15 mouse cellular contexts compared by ENCODE assay signal in genomic region chr13:99451276-99451675, GRCm38 (mm10).
DNase-seq lines count a peak whose midpoint lies in the region; ATAC-seq lines count a peak whose summit lies in the region.
"Had no signal": no experiment of that assay in that cellular context is flagged by ENCODE, and none has a peak within 500 bp of the region (broad histone marks: within the 10 kb centered on the region; RNA-seq: fewer than 3 reads in every experiment).

No protein-coding gene starts in this region.

- H3K4me2 ChIP-seq in hindbrain, embryonic 15.5 days: no peak overlapping the region
- no peak overlapping the region for H3K4me2 ChIP-seq in hindbrain, embryonic 14.5 days (replicated peaks)
- H3K4me2 ChIP-seq in forebrain, embryonic 16.5 days (ENCODE audit: low read length): no peak overlapping the region
- H3K4me2 ChIP-seq: heart, embryonic 12.5 days; liver, embryonic 12.5 days; lung, embryonic 15.5 days had no signal

- H3K9me3 ChIP-seq in hindbrain, embryonic 15.5 days: no peaks in the 10 kb centered on the region
- H3K9me3 ChIP-seq in hindbrain, embryonic 14.5 days (ENCODE audit: control insufficient read depth, low read length): no peaks in the 10 kb centered on the region
- no peaks in the 10 kb centered on the region for H3K9me3 ChIP-seq in forebrain, embryonic 16.5 days (ENCODE audit: control insufficient read depth, low read length)
- H3K9me3 ChIP-seq: heart, embryonic 12.5 days; liver, embryonic 12.5 days; lung, embryonic 15.5 days had no signal

- H3K27ac ChIP-seq in hindbrain, embryonic 15.5 days (replicated peaks): peak overlapping the region; percentile 44; the same call in 1 of the 2 replicates
- no peak overlapping the region for H3K27ac ChIP-seq in hindbrain, embryonic 14.5 days
- H3K27ac ChIP-seq in forebrain, embryonic 16.5 days (ENCODE audit: low read length): peak overlapping the region; percentile 16; the same call in 1 of the 2 replicates
- H3K27ac ChIP-seq: liver, embryonic 12.5 days; lung, embryonic 15.5 days had no signal

- no peaks in the 10 kb centered on the region for H3K36me3 ChIP-seq in hindbrain, embryonic 15.5 days
- H3K36me3 ChIP-seq in hindbrain, embryonic 14.5 days (replicated peaks; ENCODE audit: control insufficient read depth, insufficient read depth): peaks cover 11% of the 10 kb centered on the region; the same call in 1 of the 2 replicates
- H3K36me3 ChIP-seq in forebrain, embryonic 16.5 days (ENCODE audit: control insufficient read depth, insufficient read depth): no peaks in the 10 kb centered on the region
- H3K36me3 ChIP-seq: liver, embryonic 12.5 days; lung, embryonic 15.5 days had no signal

- ATAC-seq in hindbrain, embryonic 15.5 days (ENCODE audit: low FRiP score, low read depth): no peak
- no peak for ATAC-seq in hindbrain, embryonic 14.5 days (ENCODE audit: low FRiP score)
- ATAC-seq in forebrain, embryonic 16.5 days: no peak
- ATAC-seq: liver, embryonic 12.5 days had no signal

- H3K4me3 ChIP-seq in hindbrain, embryonic 15.5 days: no peak overlapping the region
- H3K4me3 ChIP-seq in hindbrain, embryonic 14.5 days (replicated peaks; ENCODE audit: low read length): no peak overlapping the region
- H3K4me3 ChIP-seq in forebrain, embryonic 16.5 days (replicated peaks; ENCODE audit: low read length): no peak overlapping the region
- H3K4me3 ChIP-seq: heart, embryonic 12.5 days; liver, embryonic 12.5 days; lung, embryonic 15.5 days had no signal

- no peak overlapping the region for H3K9ac ChIP-seq in hindbrain, embryonic 15.5 days
- no peak overlapping the region for H3K9ac ChIP-seq in hindbrain, embryonic 14.5 days
- H3K9ac ChIP-seq in forebrain, embryonic 16.5 days (replicated peaks; ENCODE audit: low read depth, low read length): no peak overlapping the region
- H3K9ac ChIP-seq: heart, embryonic 12.5 days; liver, embryonic 12.5 days; lung, embryonic 15.5 days had no signal

- no peaks in the 10 kb centered on the region for H3K27me3 ChIP-seq in hindbrain, embryonic 15.5 days
- no peaks in the 10 kb centered on the region for H3K27me3 ChIP-seq in hindbrain, embryonic 14.5 days (ENCODE audit: control insufficient read depth, insufficient read depth, low read length)
- H3K27me3 ChIP-seq in forebrain, embryonic 16.5 days (replicated peaks; ENCODE audit: control insufficient read depth, insufficient read depth, low read length): no peaks in the 10 kb centered on the region
- H3K27me3 ChIP-seq: heart, embryonic 12.5 days; liver, embryonic 12.5 days; lung, embryonic 15.5 days had no signal

- peak; percentile 52 to 53 for DNase-seq in cerebellum, adult 18-20 months
- no peak for DNase-seq in cerebellum, adult 11 months
- no peak for DNase-seq in hindbrain, embryonic 14.5 days (ENCODE audit: low spot score)
- peak; percentile 55 for DNase-seq in brain, adult 2 months (ENCODE audit: low read depth, low spot score)
- no peak for DNase-seq in right cerebral cortex, postnatal 14 days
- no peak for DNase-seq in urinary bladder, adult 2 months (ENCODE audit: low spot score)
- DNase-seq: adrenal gland, postnatal 25 days; kidney, adult 18-20 months; kidney, postnatal 14 days; thymus, adult 2 months had no signal

- 69% methylated on average over 5 of the region's 5 CpGs for WGBS in hindbrain, embryonic 15.5 days
- 70% methylated on average over 5 of the region's 5 CpGs for WGBS in hindbrain, embryonic 14.5 days
- WGBS in forebrain, embryonic 16.5 days: 67% methylated on average over 5 of the region's 5 CpGs

- peaks cover 67% of the 10 kb centered on the region for H3K4me1 ChIP-seq in hindbrain, embryonic 15.5 days (replicated peaks)
- H3K4me1 ChIP-seq in hindbrain, embryonic 14.5 days (replicated peaks; ENCODE audit: control insufficient read depth, insufficient read depth, low read length): peaks cover 59% of the 10 kb centered on the region
- H3K4me1 ChIP-seq in forebrain, embryonic 16.5 days (replicated peaks; ENCODE audit: control insufficient read depth, insufficient read depth, low read length): peaks cover 57% of the 10 kb centered on the region
- H3K4me1 ChIP-seq: liver, embryonic 12.5 days had no signal

Comparison
In these comparisons a context has a peak if more than half of its experiments do, and no peak if none do; other contexts are left out.
1. DNase-seq: peak in cerebellum, adult 18-20 months (2 of 2) and brain, adult 2 months (single experiment); none in cerebellum, adult 11 months (single experiment), hindbrain, embryonic 14.5 days (single experiment), right cerebral cortex, postnatal 14 days (single experiment) and urinary bladder, adult 2 months (single experiment).